Mouse (Mus musculus): ENCODE data around the gene Ppp1r36.

DNA sequence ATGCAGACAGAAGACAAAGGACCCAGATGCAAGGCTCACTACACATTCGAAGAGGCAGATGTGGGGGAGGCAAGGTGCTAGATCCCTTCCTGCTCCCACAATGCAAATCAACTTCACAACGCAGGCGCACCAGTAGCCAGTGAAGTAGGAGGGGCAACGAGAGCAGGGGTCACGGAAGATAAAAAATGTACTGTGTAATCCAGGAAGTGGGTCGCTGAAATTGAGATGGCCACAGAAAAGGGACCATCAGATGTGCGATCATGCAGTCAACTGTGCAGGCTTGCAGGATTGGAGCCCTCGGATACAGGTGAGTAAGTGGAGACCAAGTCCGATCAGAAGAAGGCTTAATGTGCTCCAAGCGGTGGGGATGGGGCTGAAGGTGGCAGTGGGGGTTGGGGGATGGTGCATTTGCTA, 27.0 kb downstream of the Ppp1r36 start:
- TF ChIP-seq POLR2A (IDR thresholded peaks at IDR 0.05; ENCODE audit: control insufficient read depth, low read depth, low read length): peak; percentile 37; the same call in 1 of the 2 replicates
- TF ChIP-seq CTCF (IDR thresholded peaks at IDR 0.05; ENCODE audit: control insufficient read depth, insufficient read depth, insufficient replicate concordance, low read depth, low read length): no peak
